In the genomic region with DNA sequence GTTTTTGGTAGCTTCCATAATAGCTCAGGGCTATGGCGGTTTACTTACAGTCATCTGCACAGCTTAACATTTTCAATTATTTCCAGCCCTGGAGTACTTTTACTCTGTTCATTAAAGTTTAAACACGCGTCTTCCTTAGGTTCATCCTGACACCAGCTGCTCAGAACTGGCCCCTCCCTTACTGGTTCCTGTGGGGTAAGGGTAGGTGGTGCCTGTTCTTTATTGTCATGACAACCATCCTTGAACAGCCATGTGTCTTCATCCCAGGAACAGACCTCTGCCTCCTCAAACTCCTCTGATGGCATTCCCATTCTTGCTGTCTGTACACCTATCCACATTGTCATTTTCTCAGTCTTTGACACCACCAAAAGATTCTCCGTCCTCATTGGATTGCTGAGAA, we compare ENCODE assay signal across 24 mouse cellular contexts.
A peak's percentile ranks its signal among the peaks of the same experiment; 100 is the strongest.
DNase-seq lines count a peak whose midpoint lies in the region; ATAC-seq lines count a peak whose summit lies in the region.
"Had no signal": no experiment of that assay in that cellular context is flagged by ENCODE, and none has a peak within 500 bp of the region (broad histone marks: within the 10 kb centered on the region; RNA-seq: fewer than 3 reads in every experiment).

No protein-coding gene starts in this region.

- no peaks in the 10 kb centered on the region for H3K4me1 ChIP-seq in kidney, embryonic 14.5 days (ENCODE audit: control insufficient read depth, insufficient read depth, low read length)
- H3K4me1 ChIP-seq in limb, embryonic 13.5 days = no peaks in the 10 kb centered on the region
- no peaks in the 10 kb centered on the region for H3K4me1 ChIP-seq in limb, embryonic 10.5 days
- H3K4me1 ChIP-seq in midbrain, embryonic 15.5 days = no peaks in the 10 kb centered on the region
- H3K4me1 ChIP-seq in midbrain, embryonic 13.5 days (replicated peaks) = peaks cover 4% of the 10 kb centered on the region; the same call in 1 of the 2 replicates
- H3K4me1 ChIP-seq: forebrain, embryonic 10.5 days; forebrain, embryonic 13.5 days; heart, embryonic 10.5 days; hindbrain, embryonic 15.5 days had no signal

- 81% methylated on average over 4 of the region's 4 CpGs for WGBS in kidney, embryonic 14.5 days
- WGBS in limb, embryonic 13.5 days = 88% methylated on average over 4 of the region's 4 CpGs
- 88% methylated on average over 4 of the region's 4 CpGs for WGBS in limb, embryonic 10.5 days
- 86% methylated on average over 4 of the region's 4 CpGs for WGBS in midbrain, embryonic 15.5 days
- 88% methylated on average over 4 of the region's 4 CpGs for WGBS in midbrain, embryonic 13.5 days

- no peaks in the 10 kb centered on the region for H3K36me3 ChIP-seq in kidney, embryonic 14.5 days (ENCODE audit: control insufficient read depth, insufficient read depth, low read length)
- no peaks in the 10 kb centered on the region for H3K36me3 ChIP-seq in limb, embryonic 13.5 days
- H3K36me3 ChIP-seq in limb, embryonic 10.5 days = no peaks in the 10 kb centered on the region
- H3K36me3 ChIP-seq in midbrain, embryonic 15.5 days (replicated peaks) = no peaks in the 10 kb centered on the region
- H3K36me3 ChIP-seq in midbrain, embryonic 13.5 days = no peaks in the 10 kb centered on the region
- H3K36me3 ChIP-seq: forebrain, embryonic 10.5 days; heart, embryonic 10.5 days; heart, embryonic 13.5 days; hindbrain, embryonic 15.5 days had no signal

- ATAC-seq in kidney, embryonic 14.5 days (ENCODE audit: low FRiP score, low TSS enrichment) = peak; percentile 44; the same call in 1 of the 2 replicates
- 0 out of 2 replicates have a peak, but pooled peaks have one; percentile 15 for ATAC-seq in limb, embryonic 13.5 days (ENCODE audit: low FRiP score, low read depth)
- ATAC-seq in midbrain, embryonic 15.5 days (replicated peaks) = peak; percentile 50; the same call in 1 of the 2 replicates
- no peak for ATAC-seq in midbrain, embryonic 13.5 days
- ATAC-seq: CD4-positive, CD25-positive, alpha-beta regulatory T cell, adult 4 months; forebrain, embryonic 13.5 days; forebrain, embryonic 16.5 days had no signal

- no peaks in the 10 kb centered on the region for H3K27me3 ChIP-seq in kidney, embryonic 14.5 days (ENCODE audit: control insufficient read depth, insufficient read depth, low read length)
- no peaks in the 10 kb centered on the region for H3K27me3 ChIP-seq in limb, embryonic 13.5 days
- no peaks in the 10 kb centered on the region for H3K27me3 ChIP-seq in limb, embryonic 10.5 days (ENCODE audit: low read depth, poor library complexity, severe bottlenecking)
- H3K27me3 ChIP-seq in midbrain, embryonic 15.5 days (replicated peaks) = no peaks in the 10 kb centered on the region
- no peaks in the 10 kb centered on the region for H3K27me3 ChIP-seq in midbrain, embryonic 13.5 days
- H3K27me3 ChIP-seq: forebrain, embryonic 13.5 days; heart, embryonic 13.5 days; hindbrain, embryonic 15.5 days had no signal

- no peaks in the 10 kb centered on the region for H3K9me3 ChIP-seq in kidney, embryonic 14.5 days (ENCODE audit: control insufficient read depth, low read length)
- H3K9me3 ChIP-seq in limb, embryonic 13.5 days = 0 out of 2 replicates have a peak, but pooled peaks cover 5% of the 10 kb centered on the region
- no peaks in the 10 kb centered on the region for H3K9me3 ChIP-seq in limb, embryonic 10.5 days (replicated peaks)
- H3K9me3 ChIP-seq in midbrain, embryonic 15.5 days = no peaks in the 10 kb centered on the region
- H3K9me3 ChIP-seq in midbrain, embryonic 13.5 days = no peaks in the 10 kb centered on the region
- H3K9me3 ChIP-seq: forebrain, embryonic 10.5 days; forebrain, embryonic 13.5 days; hindbrain, embryonic 15.5 days had no signal

- no peak overlapping the region for H3K4me3 ChIP-seq in kidney, embryonic 14.5 days (ENCODE audit: low read length)
- no peak overlapping the region for H3K4me3 ChIP-seq in limb, embryonic 13.5 days
- no peak overlapping the region for H3K4me3 ChIP-seq in limb, embryonic 10.5 days
- no peak overlapping the region for H3K4me3 ChIP-seq in midbrain, embryonic 15.5 days
- no peak overlapping the region for H3K4me3 ChIP-seq in midbrain, embryonic 13.5 days (replicated peaks)
- H3K4me3 ChIP-seq: forebrain, embryonic 10.5 days; forebrain, embryonic 13.5 days; heart, adult 2 months; heart, embryonic 10.5 days; heart, embryonic 13.5 days; hindbrain, embryonic 15.5 days had no signal

- no peak overlapping the region for H3K9ac ChIP-seq in kidney, embryonic 14.5 days (ENCODE audit: low read depth, low read length)
- H3K9ac ChIP-seq in limb, embryonic 13.5 days = no peak overlapping the region
- no peak overlapping the region for H3K9ac ChIP-seq in midbrain, embryonic 15.5 days
- no peak overlapping the region for H3K9ac ChIP-seq in midbrain, embryonic 13.5 days (replicated peaks)
- H3K9ac ChIP-seq: forebrain, embryonic 13.5 days; heart, embryonic 13.5 days; hindbrain, embryonic 15.5 days had no signal

- H3K27ac ChIP-seq in kidney, embryonic 14.5 days (ENCODE audit: low read depth, low read length) = no peak overlapping the region
- no peak overlapping the region for H3K27ac ChIP-seq in limb, embryonic 13.5 days
- no peak overlapping the region for H3K27ac ChIP-seq in limb, embryonic 10.5 days
- H3K27ac ChIP-seq in midbrain, embryonic 15.5 days = no peak overlapping the region
- no peak overlapping the region for H3K27ac ChIP-seq in midbrain, embryonic 13.5 days
- H3K27ac ChIP-seq: forebrain, embryonic 10.5 days; forebrain, embryonic 13.5 days; heart, adult 2 months; heart, embryonic 10.5 days; heart, embryonic 13.5 days; hindbrain, embryonic 15.5 days had no signal

- no peak for DNase-seq in kidney, postnatal 14 days
- DNase-seq in limb, embryonic 10.5 days (ENCODE audit: low spot score) = no peak
- DNase-seq: adrenal gland, adult 2 months; adrenal gland, postnatal 14 days; cerebellum, adult 11 months; cerebellum, adult 2 months; cerebellum, adult 9-11 months; cerebellum, postnatal 25 days; gastrocnemius, postnatal 10 days; gastrocnemius, postnatal 36 days; heart, adult 2 months; heart, postnatal 14 days; heart, postnatal 4 days had no signal

- H3K4me2 ChIP-seq in kidney, embryonic 14.5 days (replicated peaks; ENCODE audit: low read depth, low read length) = no peak overlapping the region
- H3K4me2 ChIP-seq in limb, embryonic 13.5 days (replicated peaks) = no peak overlapping the region
- no peak overlapping the region for H3K4me2 ChIP-seq in midbrain, embryonic 15.5 days
- no peak overlapping the region for H3K4me2 ChIP-seq in midbrain, embryonic 13.5 days (replicated peaks)
- H3K4me2 ChIP-seq: forebrain, embryonic 13.5 days; heart, embryonic 13.5 days; hindbrain, embryonic 15.5 days had no signal
